Mouse (Mus musculus): Measurements from ENCODE around the gene Hoxc11. TPM values are rescaled to one million over a fixed set of nuclear protein-coding genes. Genes with fewer than 3 reads are reported as not detected.

The Hoxc11 gene
- polyA plus RNA-seq, 1 experiment from 2014 or later = not detected

GRCm38 (mm10) chr15:102948842-102949241 lies 5.4 kb upstream of the Hoxc11 start:
- no peaks in the 10 kb centered on the region for H3K36me3 ChIP-seq (ENCODE audit: control insufficient read depth, insufficient read depth, low read length)
- H3K4me3 ChIP-seq (ENCODE audit: low read length) = no peak overlapping the region
- peaks cover 85% of the 10 kb centered on the region for H3K27me3 ChIP-seq (replicated peaks; ENCODE audit: control insufficient read depth, insufficient read depth, low read length)
- no peaks in the 10 kb centered on the region for H3K9me3 ChIP-seq (ENCODE audit: control insufficient read depth, low read length)
- WGBS = 12% methylated on average over 2 of the region's 2 CpGs
- no peak overlapping the region for H3K4me2 ChIP-seq (ENCODE audit: low read length)
- no peak for ATAC-seq
- no peak overlapping the region for H3K27ac ChIP-seq (ENCODE audit: low read depth, low read length)
- no peaks in the 10 kb centered on the region for H3K4me1 ChIP-seq (ENCODE audit: control insufficient read depth, insufficient read depth, low read depth, low read length)
- H3K9ac ChIP-seq (ENCODE audit: low read depth, low read length) = no peak overlapping the region

DNA sequence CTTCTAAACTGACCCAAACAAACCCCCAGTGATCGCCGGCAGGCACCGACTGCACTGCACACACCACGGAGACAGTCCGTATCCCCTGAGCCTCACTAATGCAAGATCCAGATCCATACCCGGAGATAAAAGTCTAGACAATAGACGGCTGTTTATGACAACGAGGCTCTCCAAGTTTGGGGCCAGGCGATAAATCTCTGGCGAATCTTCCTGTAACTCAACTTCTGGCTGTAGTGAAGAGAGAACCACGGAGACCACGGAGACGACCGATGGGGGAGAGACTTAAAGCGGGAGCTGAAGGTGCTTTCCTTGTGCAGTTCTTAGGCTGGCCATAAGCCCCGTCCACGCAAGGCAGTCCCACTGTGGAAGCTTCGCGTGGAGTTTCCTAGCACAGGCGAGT lies 4.5 kb upstream of the Hoxc11 start:
- H3K4me3 ChIP-seq (ENCODE audit: low read length) = no peak overlapping the region
- H3K9ac ChIP-seq (ENCODE audit: low read depth, low read length) = no peak overlapping the region
- H3K27me3 ChIP-seq (replicated peaks; ENCODE audit: control insufficient read depth, insufficient read depth, low read length) = peaks cover 79% of the 10 kb centered on the region
- no peaks in the 10 kb centered on the region for H3K36me3 ChIP-seq (ENCODE audit: control insufficient read depth, insufficient read depth, low read length)
- H3K9me3 ChIP-seq (ENCODE audit: control insufficient read depth, low read length) = no peaks in the 10 kb centered on the region
- H3K4me2 ChIP-seq (ENCODE audit: low read length) = no peak overlapping the region
- WGBS = 2% methylated on average over 20 of the region's 20 CpGs
- H3K27ac ChIP-seq (ENCODE audit: low read depth, low read length) = no peak overlapping the region
- H3K4me1 ChIP-seq (ENCODE audit: control insufficient read depth, insufficient read depth, low read depth, low read length) = no peaks in the 10 kb centered on the region
- ATAC-seq = no peak

GRCm38 (mm10) chr15:102950877-102951276 lies 3.4 kb upstream of the Hoxc11 start:
- H3K9me3 ChIP-seq (ENCODE audit: control insufficient read depth, low read length) = no peaks in the 10 kb centered on the region
- H3K4me1 ChIP-seq (ENCODE audit: control insufficient read depth, insufficient read depth, low read depth, low read length) = no peaks in the 10 kb centered on the region; the same call in 1 of the 2 replicates
- peaks cover 78% of the 10 kb centered on the region for H3K27me3 ChIP-seq (replicated peaks; ENCODE audit: control insufficient read depth, insufficient read depth, low read length)
- ATAC-seq = no peak
- H3K4me3 ChIP-seq (ENCODE audit: low read length) = no peak overlapping the region
- H3K36me3 ChIP-seq (ENCODE audit: control insufficient read depth, insufficient read depth, low read length) = no peaks in the 10 kb centered on the region
- no peak overlapping the region for H3K9ac ChIP-seq (ENCODE audit: low read depth, low read length)
- WGBS = 13% methylated on average over 2 of the region's 2 CpGs
- H3K27ac ChIP-seq (ENCODE audit: low read depth, low read length) = no peak overlapping the region
- H3K4me2 ChIP-seq (ENCODE audit: low read length) = no peak overlapping the region

DNA sequence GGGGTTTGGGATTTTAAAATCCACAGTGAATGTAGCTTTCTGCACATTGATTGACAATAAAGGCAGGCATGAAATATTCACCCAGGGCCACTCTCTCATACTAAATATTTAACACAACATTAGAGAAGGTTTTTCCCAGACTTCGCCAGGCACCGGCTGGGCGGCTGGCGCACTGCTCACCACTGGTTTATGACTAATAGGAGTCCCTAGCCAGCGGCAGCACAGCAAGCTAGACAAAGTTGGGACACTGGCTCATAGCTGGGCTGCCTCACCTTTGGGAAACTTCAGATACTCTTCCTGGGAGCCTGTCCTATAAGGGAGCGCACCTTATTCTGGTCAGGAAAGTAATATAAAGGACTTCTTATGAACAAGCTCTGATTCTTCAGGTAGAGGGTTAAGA lies 666 bp upstream of the Hoxc11 start:
- WGBS = 2% methylated on average over 6 of the region's 6 CpGs
- no peaks in the 10 kb centered on the region; the same call in 1 of the 2 replicates for H3K4me1 ChIP-seq (ENCODE audit: control insufficient read depth, insufficient read depth, low read depth, low read length)
- H3K27me3 ChIP-seq (replicated peaks; ENCODE audit: control insufficient read depth, insufficient read depth, low read length) = peaks cover 78% of the 10 kb centered on the region
- ATAC-seq = no peak
- H3K9ac ChIP-seq (ENCODE audit: low read depth, low read length) = no peak overlapping the region
- H3K36me3 ChIP-seq (ENCODE audit: control insufficient read depth, insufficient read depth, low read length) = no peaks in the 10 kb centered on the region
- H3K4me2 ChIP-seq (ENCODE audit: low read length) = no peak overlapping the region
- no peaks in the 10 kb centered on the region for H3K9me3 ChIP-seq (ENCODE audit: control insufficient read depth, low read length)
- no peak overlapping the region for H3K4me3 ChIP-seq (ENCODE audit: low read length)
- H3K27ac ChIP-seq (ENCODE audit: low read depth, low read length) = no peak overlapping the region

DNA sequence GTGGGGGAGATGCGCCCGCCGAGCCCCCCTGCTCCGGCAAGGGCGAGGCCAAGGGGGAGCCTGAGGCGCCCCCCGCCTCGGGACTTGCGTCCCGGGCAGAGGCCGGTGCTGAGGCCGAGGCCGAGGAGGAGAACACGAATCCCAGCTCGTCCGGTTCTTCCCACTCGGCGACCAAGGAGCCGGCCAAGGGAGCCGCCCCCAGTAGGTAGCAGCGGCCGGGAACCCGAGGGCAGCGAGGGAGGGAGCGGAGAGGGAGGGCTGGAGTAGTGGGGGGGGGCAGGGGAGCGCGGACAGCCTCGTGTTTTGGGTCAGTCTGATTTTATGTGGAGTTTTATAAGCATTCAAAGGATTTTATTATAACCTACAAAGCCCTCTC lies 768 bp downstream of the Hoxc11 start:
- WGBS = under 1% methylated on average over 27 of the region's 28 CpGs
- ATAC-seq = no peak
- no peak overlapping the region for H3K4me3 ChIP-seq (ENCODE audit: low read length)
- no peaks in the 10 kb centered on the region for H3K36me3 ChIP-seq (ENCODE audit: control insufficient read depth, insufficient read depth, low read length)
- no peaks in the 10 kb centered on the region for H3K9me3 ChIP-seq (ENCODE audit: control insufficient read depth, low read length)
- H3K4me1 ChIP-seq (ENCODE audit: control insufficient read depth, insufficient read depth, low read depth, low read length) = no peaks in the 10 kb centered on the region; the same call in 1 of the 2 replicates
- H3K4me2 ChIP-seq (ENCODE audit: low read length) = no peak overlapping the region
- H3K27me3 ChIP-seq (replicated peaks; ENCODE audit: control insufficient read depth, insufficient read depth, low read length) = peaks cover 77% of the 10 kb centered on the region
- H3K27ac ChIP-seq (ENCODE audit: low read depth, low read length) = no peak overlapping the region
- no peak overlapping the region for H3K9ac ChIP-seq (ENCODE audit: low read depth, low read length)

DNA sequence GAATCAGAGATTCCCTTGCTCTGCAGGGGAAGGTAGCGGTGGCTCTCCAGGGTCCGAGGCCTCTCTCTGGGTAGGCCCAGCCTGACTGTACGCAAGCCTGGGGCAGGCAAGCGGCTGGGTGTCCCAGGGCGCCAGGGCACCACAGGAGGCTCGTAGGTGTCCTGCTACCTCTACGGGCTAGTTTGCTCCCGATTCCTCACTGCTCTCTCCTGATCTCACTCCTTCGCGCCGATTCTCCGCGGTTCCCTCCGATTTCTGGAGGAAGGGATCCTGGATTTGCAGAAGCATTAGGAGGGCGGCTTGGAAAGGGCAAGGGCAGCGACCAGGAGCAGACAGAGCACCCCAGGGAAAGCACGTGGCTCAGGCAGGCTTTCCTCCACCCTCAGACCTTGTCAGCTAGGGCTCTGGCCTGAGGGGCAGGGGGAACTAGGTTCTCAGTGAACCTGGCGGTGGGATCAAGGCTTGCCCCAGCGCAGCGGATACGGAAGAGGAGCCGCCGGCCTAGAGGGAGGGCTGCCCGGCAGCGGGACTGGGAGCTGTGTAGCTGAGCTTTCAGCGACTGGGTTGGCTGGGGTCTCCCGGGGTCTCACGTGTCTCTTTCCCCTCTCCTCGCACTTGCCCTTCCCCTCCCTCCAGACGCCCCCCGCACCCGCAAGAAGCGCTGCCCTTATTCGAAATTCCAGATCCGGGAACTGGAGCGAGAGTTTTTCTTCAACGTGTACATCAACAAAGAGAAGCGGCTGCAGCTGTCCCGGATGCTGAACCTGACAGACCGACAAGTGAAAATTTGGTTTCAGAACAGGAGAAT lies 1.8 kb downstream of the Hoxc11 start:
- Histone ChIP-seq H3K27me3 (replicated peaks; ENCODE audit: control insufficient read depth, insufficient read depth, low read length) (peaks cover 79% of the 10 kb centered on the region), H3K4me3 (ENCODE audit: low read length) (no peak overlapping the region), H3K9me3 (ENCODE audit: control insufficient read depth, low read length) (no peaks in the 10 kb centered on the region), H3K9ac (ENCODE audit: low read depth, low read length) (no peak overlapping the region), H3K4me2 (ENCODE audit: low read length) (no peak overlapping the region), H3K36me3 (ENCODE audit: control insufficient read depth, insufficient read depth, low read length) (no peaks in the 10 kb centered on the region), H3K27ac (ENCODE audit: low read depth, low read length) (no peak overlapping the region), H3K4me1 (ENCODE audit: control insufficient read depth, insufficient read depth, low read depth, low read length) (no peaks in the 10 kb centered on the region; the same call in 1 of the 2 replicates)
- WGBS = under 1% methylated on average over 39 of the region's 40 CpGs
- no peak for ATAC-seq

DNA sequence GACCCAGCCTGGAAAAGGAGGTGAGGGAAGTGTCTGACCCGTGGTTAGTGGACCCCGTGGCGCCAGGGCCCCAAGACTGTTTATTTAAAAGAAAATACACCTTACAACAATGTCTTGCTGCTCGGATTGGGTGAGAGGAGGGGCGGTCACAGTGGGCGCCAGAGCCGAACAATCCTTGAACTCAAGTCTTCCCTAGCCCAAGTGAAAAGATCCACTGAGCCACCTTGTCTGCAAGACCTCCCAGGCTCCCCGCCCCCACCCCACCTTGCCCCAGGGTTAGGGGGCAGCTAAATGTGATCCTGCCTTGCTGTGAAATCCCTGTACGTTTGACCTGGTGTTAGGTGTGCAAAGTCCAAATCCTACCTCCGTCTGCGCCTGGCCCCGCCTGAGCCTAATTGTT lies 2.7 kb downstream of the Hoxc11 start:
- Histone ChIP-seq H3K36me3 (ENCODE audit: control insufficient read depth, insufficient read depth, low read length) (no peaks in the 10 kb centered on the region), H3K4me2 (ENCODE audit: low read length) (no peak overlapping the region), H3K4me3 (ENCODE audit: low read length) (no peak overlapping the region), H3K4me1 (ENCODE audit: control insufficient read depth, insufficient read depth, low read depth, low read length) (no peaks in the 10 kb centered on the region; the same call in 1 of the 2 replicates), H3K27ac (ENCODE audit: low read depth, low read length) (no peak overlapping the region), H3K27me3 (replicated peaks; ENCODE audit: control insufficient read depth, insufficient read depth, low read length) (peaks cover 79% of the 10 kb centered on the region), H3K9ac (ENCODE audit: low read depth, low read length) (no peak overlapping the region), H3K9me3 (ENCODE audit: control insufficient read depth, low read length) (no peaks in the 10 kb centered on the region)
- 3% methylated on average over 12 of the region's 12 CpGs for WGBS
- ATAC-seq = no peak

DNA sequence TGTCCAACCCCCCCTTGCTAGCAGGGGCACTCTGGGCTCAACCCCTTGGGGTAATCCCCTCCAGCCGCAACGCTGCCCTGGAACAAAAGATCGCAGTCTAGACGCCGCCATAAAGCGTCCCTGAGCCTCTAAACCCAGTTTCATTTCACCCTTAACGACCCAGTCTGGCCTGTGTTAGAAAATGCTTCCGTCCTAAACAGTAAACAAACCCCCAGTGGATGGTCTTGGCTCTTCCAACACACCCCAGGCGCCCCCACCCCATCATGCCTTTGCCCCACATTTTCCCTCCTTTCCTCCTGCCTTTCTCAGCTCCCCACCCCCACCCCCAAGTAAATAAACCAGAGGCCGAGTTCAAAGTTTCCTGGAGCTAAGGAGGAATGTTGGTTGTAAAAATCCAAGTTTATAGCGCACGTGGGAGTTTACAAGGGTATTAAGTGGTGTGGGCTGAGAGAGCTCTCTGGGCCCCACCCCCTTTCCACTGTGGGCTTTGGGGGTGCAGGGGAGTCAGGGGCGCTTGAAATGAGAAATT lies 5.5 kb downstream of the Hoxc11 start:
- Histone ChIP-seq H3K4me1 (ENCODE audit: control insufficient read depth, insufficient read depth, low read depth, low read length) (no peaks in the 10 kb centered on the region; the same call in 1 of the 2 replicates), H3K27me3 (replicated peaks; ENCODE audit: control insufficient read depth, insufficient read depth, low read length) (peaks cover 85% of the 10 kb centered on the region), H3K36me3 (ENCODE audit: control insufficient read depth, insufficient read depth, low read length) (no peaks in the 10 kb centered on the region), H3K4me3 (ENCODE audit: low read length) (no peak overlapping the region), H3K4me2 (ENCODE audit: low read length) (no peak overlapping the region), H3K9me3 (ENCODE audit: control insufficient read depth, low read length) (no peaks in the 10 kb centered on the region), H3K27ac (ENCODE audit: low read depth, low read length) (no peak overlapping the region), H3K9ac (ENCODE audit: low read depth, low read length) (no peak overlapping the region)
- no peak for ATAC-seq
- WGBS = under 1% methylated on average over 13 of the region's 13 CpGs

DNA sequence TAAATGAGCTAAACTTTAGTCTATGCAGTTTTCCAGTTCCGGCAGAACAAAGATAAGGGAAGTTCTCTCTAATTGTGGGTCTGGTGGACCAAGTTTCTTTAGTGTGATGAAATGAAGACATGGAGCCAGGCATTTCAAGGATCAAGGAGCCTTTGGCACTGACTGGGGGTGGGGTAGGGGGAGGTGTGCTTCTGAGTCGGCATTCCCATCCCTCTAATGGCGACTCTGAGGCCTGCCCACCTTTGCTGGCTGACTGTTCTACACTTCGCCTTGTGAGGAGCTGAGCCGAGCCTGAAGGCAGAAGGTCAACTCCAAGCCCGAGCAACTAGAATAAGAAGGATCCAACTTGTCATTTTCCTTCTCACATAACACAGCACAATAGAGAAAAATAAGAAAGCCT lies 7.5 kb downstream of the Hoxc11 start:
- 2% methylated on average over 6 of the region's 6 CpGs for WGBS
- peaks cover 4% of the 10 kb centered on the region; the same call in 1 of the 2 replicates for H3K4me1 ChIP-seq (ENCODE audit: control insufficient read depth, insufficient read depth, low read depth, low read length)
- no peak overlapping the region for H3K27ac ChIP-seq (ENCODE audit: low read depth, low read length)
- no peaks in the 10 kb centered on the region for H3K36me3 ChIP-seq (ENCODE audit: control insufficient read depth, insufficient read depth, low read length)
- H3K4me2 ChIP-seq (ENCODE audit: low read length) = no peak overlapping the region
- H3K9me3 ChIP-seq (ENCODE audit: control insufficient read depth, low read length) = no peaks in the 10 kb centered on the region
- ATAC-seq = no peak
- H3K9ac ChIP-seq (ENCODE audit: low read depth, low read length) = no peak overlapping the region
- no peak overlapping the region for H3K4me3 ChIP-seq (ENCODE audit: low read length)
- H3K27me3 ChIP-seq (replicated peaks; ENCODE audit: control insufficient read depth, insufficient read depth, low read length) = peaks cover 87% of the 10 kb centered on the region
